Mouse (Mus musculus) right cerebral cortex, adult 2 months (tissue): ENCODE measurements at regions not wholly inside any gene's neighbourhood (a gene's known extent, or its start where the extent isn't known, plus 50 kb on each side); places are given as distances from the start of the nearest gene placed in this dataset.

Experiments
- DNase-seq, 2 experiments: peaks; one replicate each; pipeline ENCODE4 v3.0.0; 2021 to 2022; ENCODE audit warnings: low spot score in 2 of 2

DNA sequence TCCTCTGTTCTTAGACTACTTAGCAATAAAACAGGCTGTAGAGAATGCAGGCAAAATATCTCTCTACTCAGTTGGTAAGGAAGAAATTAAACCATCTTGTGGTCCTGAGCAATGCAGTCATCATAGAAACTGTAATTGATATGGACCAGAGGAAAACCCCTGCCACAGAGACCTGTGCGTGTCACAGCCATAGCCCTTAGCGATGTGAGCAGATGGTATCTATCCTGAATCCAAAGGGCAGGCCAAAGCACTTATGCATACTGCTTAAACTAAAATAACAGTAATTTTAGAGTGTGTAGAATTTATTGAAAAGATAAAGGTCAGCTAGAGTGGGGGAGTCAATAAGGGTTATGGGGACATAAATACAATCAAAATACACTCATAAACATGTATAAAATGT, 212.0 kb downstream of the Kcnrg start:
- no peak for DNase-seq

- no peak for DNase-seq
These were observed 227.2 kb downstream of the Kcnrg start for GRCm38 (mm10) chr14:61834291-61834936.

- no peak for DNase-seq
These were observed 228.5 kb downstream of the Kcnrg start for GRCm38 (mm10) chr14:61835729-61836128.

GRCm38 (mm10) chr14:61836231-61836630, 229.0 kb downstream of the Kcnrg start:
- no peak for DNase-seq

DNA sequence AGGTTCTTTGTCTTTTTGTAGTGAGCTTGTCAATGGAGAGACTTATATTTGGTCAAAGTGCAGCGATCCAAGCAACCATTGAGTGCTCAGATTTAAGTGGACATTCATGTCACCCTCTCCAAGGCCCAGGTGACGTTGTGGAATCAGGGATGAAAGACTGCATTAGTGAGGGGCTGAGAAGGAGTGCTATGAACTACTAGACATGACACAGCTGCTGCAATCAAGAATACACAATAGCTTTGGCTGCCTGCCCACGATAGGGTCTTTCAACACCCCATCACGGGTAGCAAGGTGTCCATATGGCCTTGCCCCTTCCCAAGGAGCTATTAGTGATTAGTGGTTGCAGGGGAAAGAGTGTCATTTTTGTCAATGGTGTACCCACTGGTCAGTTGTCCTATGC, 229.7 kb downstream of the Kcnrg start:
- DNase-seq = no peak

GRCm38 (mm10) chr14:61837851-61838250, 230.6 kb downstream of the Kcnrg start:
- DNase-seq = no peak

DNA sequence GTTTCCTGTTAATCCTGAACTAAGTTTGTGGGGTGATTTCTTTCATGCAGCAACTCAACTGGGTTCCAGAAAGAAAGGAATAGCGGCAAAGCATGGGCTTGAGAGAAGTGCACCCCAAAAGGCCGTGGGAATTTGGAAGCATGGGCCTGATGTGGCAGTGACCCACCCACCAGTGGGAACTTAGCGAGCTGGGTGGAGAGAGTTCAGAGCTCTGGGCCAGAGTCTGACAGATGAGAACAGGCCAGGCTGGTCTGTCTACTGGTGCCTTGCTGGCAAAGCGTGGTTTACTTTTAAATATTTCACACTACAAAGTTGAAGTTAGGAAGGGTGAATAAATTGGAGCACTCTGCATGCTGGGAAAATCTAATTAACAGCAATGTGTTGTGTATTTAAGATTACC, 235.2 kb downstream of the Kcnrg start:
- DNase-seq = no peak

DNA sequence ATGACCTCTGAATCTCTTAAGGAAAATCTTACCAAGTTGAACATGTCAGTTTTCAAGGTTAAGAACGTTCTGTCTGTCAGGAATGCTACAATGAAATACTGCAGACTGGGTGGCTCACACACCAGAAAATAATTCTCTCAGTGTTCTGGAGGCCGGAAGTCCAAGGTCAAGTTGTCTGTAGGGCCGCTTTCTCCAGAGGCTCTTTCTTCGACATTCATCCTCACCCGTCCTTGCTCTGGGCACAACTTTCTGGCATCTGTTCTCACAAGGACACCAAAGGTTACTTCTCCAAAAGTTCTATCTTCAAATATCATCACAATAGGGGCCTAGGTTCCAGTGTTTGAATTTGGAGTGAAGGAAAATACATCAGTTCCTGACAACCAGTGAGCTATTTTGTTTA, 239.2 kb downstream of the Kcnrg start:
- DNase-seq = no peak

DNA sequence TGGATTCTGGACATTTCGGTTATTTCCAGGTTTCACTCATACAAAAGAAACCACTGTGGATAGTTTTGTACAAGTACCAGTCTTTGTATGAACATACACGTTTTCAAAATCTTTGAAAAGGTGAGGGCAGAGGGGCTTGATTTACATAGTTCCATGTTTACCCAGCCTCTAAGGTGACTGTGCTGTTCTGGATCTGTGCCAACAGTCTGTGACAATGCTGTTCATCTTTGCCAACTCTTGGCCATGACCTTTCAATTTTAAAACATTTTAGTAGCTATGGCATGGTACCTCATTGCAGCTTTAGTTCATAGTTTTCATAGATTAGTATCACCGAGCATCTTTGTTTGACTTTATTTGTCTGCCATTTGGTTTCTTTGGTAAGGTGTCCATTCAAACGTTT, 243.0 kb downstream of the Kcnrg start:
- no peak for DNase-seq

DNA sequence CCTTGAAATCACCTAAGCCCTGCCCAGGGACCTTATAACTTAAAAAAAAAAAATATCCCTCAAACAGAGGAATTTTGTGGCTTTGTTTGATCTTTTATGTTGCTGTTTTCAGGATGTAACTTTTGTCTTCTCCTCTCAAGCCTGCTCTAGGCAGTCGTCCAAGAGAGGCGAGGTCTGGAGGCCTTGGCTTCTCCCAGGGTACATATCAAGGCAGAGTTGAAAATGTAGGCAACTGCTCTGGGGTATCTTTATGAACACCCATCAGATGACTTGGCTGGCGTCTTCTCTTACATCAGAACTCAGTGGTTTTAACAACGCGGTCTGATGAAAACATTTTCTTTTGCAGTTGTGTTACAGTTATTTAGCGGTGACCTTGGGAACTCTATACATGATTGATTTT, 250.4 kb downstream of the Kcnrg start:
- no peak for DNase-seq

GRCm38 (mm10) chr14:61860688-61861087, 253.4 kb downstream of the Kcnrg start:
- DNase-seq = no peak

GRCm38 (mm10) chr14:61861357-61861958, 254.2 kb downstream of the Kcnrg start:
- no peak for DNase-seq

DNA sequence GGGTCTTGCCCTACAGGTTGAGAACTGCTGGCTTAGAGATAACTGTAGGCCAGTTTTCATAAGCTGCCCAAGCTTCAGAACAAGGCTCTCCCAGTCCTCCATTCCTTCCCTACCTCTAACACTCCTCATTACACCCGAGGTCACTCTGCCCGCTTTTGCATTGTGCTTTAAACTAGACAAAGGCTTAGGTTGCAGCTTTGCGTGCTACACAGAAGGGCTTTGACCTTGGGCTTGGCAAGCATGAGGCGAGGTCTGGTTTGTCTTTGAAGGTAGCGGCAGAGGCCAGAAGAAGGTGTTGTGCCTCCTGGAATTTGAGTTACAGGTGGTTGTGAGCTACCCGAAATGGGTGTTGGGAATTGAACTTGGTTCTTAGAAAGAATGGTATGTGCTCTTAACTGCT, 255.7 kb downstream of the Kcnrg start:
- DNase-seq = no peak

- DNase-seq = no peak
These were observed 256.2 kb downstream of the Kcnrg start for GRCm38 (mm10) chr14:61863475-61863874.

GRCm38 (mm10) chr14:61866532-61867268, 259.4 kb downstream of the Kcnrg start:
- no peak for DNase-seq

GRCm38 (mm10) chr14:61874206-61874605, 266.9 kb downstream of the Kcnrg start:
- no peak for DNase-seq

DNA sequence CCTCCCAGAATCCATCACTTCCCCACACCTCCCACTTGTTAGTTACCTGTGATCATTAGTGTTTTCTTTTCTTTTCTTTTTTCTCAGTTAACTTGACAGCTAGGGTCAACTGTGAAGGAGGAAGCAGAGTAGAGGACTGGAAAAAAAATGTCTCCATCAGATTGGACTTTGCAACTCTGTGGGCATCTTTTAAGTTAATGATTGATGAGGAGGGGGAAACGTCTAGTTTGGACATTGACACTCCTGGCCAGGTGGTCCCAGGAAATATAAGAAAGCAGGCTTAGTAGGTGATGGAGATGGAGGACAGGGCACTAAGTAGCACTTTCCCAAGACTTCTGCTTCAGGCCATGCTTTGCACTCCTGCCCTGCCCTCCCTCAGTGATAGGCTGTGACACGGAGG, 272.2 kb downstream of the Kcnrg start:
- DNase-seq = no peak

DNA sequence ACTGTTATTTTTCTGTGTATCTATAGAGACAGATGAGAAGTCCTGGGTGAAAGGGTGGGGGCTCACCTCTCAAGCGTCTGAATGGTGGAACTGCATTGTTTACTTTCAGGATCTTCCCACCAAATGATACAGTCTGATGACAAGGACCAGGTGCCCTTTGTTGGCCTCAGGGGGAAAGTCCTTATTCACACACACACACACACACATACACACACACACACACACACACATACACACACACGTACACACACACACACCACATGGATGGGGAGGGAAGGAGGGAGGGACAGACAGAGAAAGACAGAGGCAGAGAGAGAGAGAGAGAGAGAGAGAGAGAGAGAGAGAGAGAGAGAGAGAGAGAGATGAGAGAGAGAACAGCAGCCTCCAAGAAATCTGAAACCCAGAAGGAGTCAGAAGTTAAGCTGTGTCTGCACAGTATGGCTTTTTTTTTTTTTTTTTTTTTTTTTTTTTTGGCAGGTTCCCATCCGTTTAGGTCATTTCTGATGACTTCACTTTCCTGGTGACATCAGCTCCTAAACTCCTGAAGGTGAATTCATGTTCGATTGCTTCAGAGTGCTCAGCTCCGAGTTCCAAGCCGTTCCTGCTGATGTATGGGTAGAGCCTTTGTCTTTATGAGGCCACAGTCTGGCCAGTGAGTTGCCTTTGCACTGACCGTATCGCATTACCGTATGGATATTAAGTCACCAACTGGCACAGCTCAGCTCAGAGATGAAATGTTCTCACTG, 273.4 kb downstream of the Kcnrg start:
- no peak for DNase-seq

GRCm38 (mm10) chr14:61885241-61886015, 278.2 kb downstream of the Kcnrg start:
- no peak for DNase-seq

- DNase-seq = no peak
These were observed 282.4 kb downstream of the Kcnrg start for GRCm38 (mm10) chr14:61889626-61890025.

GRCm38 (mm10) chr14:61893786-61894185, 286.5 kb downstream of the Kcnrg start:
- DNase-seq = no peak

DNA sequence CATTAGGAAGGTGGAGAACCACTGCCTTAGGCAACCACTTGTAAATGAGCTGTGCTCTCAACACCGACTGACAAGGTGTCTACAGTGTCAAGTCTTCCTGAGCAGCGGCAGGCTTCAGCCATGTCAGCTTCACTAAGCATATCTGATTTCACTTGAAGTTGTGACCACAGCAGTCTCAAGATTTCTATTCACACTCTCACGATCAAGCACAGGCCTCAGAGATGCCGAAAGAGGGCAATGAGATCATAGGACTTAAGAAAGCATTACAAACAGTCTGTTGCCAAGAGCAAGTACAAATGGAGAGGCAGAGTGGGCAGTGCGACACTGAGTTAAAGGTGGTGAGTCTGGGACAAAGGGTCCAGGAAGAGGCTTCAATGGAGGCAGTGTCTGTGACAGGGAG, 289.6 kb downstream of the Kcnrg start:
- DNase-seq = no peak
